8 mouse cellular contexts compared by ENCODE assay signal in genomic region chr3:84438118-84438517, GRCm38 (mm10). TPM values are rescaled to one million over a fixed set of nuclear protein-coding genes. Genes with fewer than 3 reads are reported as not detected.
DNase-seq lines count a peak whose midpoint lies in the region; ATAC-seq and TF ChIP-seq lines count a peak whose summit lies in the region.
"Had no signal": no experiment of that assay in that cellular context is flagged by ENCODE, and none has a peak within 500 bp of the region (broad histone marks: within the 10 kb centered on the region; RNA-seq: fewer than 3 reads in every experiment).

No protein-coding gene starts in this region.

- H3K4me3 ChIP-seq in lung, adult 2 months (replicated peaks; ENCODE audit: extremely low read depth, low read depth, low read length) = no peak overlapping the region
- no peak overlapping the region for H3K4me3 ChIP-seq in forebrain, embryonic 16.5 days (replicated peaks; ENCODE audit: low read length)
- H3K4me3 ChIP-seq: erythroblast, embryonic 14.5 days had no signal

- H3K9ac ChIP-seq in forebrain, embryonic 16.5 days (replicated peaks; ENCODE audit: low read depth, low read length) = no peak overlapping the region

- H3K27me3 ChIP-seq in forebrain, embryonic 16.5 days (replicated peaks; ENCODE audit: control insufficient read depth, insufficient read depth, low read length) = no peaks in the 10 kb centered on the region

- peak; percentile 54 to 56 for DNase-seq in lung, adult 18-20 months
- DNase-seq in lung, adult 2 months = no peak
- peak; percentile 22 for DNase-seq in gastrocnemius, adult 18-20 months (ENCODE audit: low spot score)
- peak; percentile 20 for DNase-seq in layer of hippocampus, adult 9-10 months (ENCODE audit: low spot score)
- peak; percentile 45 for DNase-seq in ovary, postnatal 14 days (ENCODE audit: low spot score)
- DNase-seq in embryo, embryonic 10.5 days (ENCODE audit: low spot score) = no peak

- no peak; the same call in 1 of the 2 replicates for ATAC-seq in forebrain, embryonic 16.5 days

- TF ChIP-seq CTCF in lung, adult 2 months (IDR thresholded peaks at IDR 0.05; ENCODE audit: insufficient read depth, low read length) = no peak

- no peak overlapping the region for H3K4me2 ChIP-seq in forebrain, embryonic 16.5 days (ENCODE audit: low read length)

- no peaks in the 10 kb centered on the region for H3K36me3 ChIP-seq in forebrain, embryonic 16.5 days (ENCODE audit: control insufficient read depth, insufficient read depth)

- no peak for TF ChIP-seq POLR2A in lung, adult 2 months (IDR thresholded peaks at IDR 0.05; ENCODE audit: borderline replicate concordance, extremely low read depth, low read depth, low read length)

- 52% methylated on average over 11 of the region's 11 CpGs for WGBS in lung, adult 2 months
- 75% methylated on average over 11 of the region's 11 CpGs for WGBS in forebrain, embryonic 16.5 days

- no peak overlapping the region for H3K27ac ChIP-seq in forebrain, embryonic 16.5 days (ENCODE audit: low read length)

- no peaks in the 10 kb centered on the region; the same call in 1 of the 2 replicates for H3K4me1 ChIP-seq in lung, adult 2 months (ENCODE audit: control insufficient read depth, insufficient read depth, low read length)
- 0 out of 2 replicates have a peak, but pooled peaks cover 6% of the 10 kb centered on the region for H3K4me1 ChIP-seq in forebrain, embryonic 16.5 days (replicated peaks; ENCODE audit: control insufficient read depth, insufficient read depth, low read length)

- no peaks in the 10 kb centered on the region for H3K9me3 ChIP-seq in forebrain, embryonic 16.5 days (ENCODE audit: control insufficient read depth, low read length)

RNA-seq across cellular contexts. Expression of gene Fhdc1, which starts 42.1 kb away (rescaled TPM):
- 10.3 and 13.3 TPM in 2 replicates for polyA plus RNA-seq in lung, adult 2 months (2012; rRNA removed)
- total RNA-seq in gastrocnemius, adult 18-20 months (2021) = under 1 TPM; 0.21 to 0.80 TPM
- 1.8 and 3.2 TPM in 2 replicates for polyA plus RNA-seq in forebrain, embryonic 16.5 days (2015; fragmentation: Nextera tagmentation; extraction: Ambion mirVana)

Comparison
In these comparisons a context has a peak if more than half of its experiments do, and no peak if none do; other contexts are left out.
1. DNase-seq: peak in lung, adult 18-20 months (2 of 2), gastrocnemius, adult 18-20 months (single experiment), layer of hippocampus, adult 9-10 months (single experiment) and ovary, postnatal 14 days (single experiment); none in lung, adult 2 months (single experiment) and embryo, embryonic 10.5 days (single experiment).